Mouse (Mus musculus) liver, embryonic 14.5 days (tissue): ENCODE measurements at regions not wholly inside any gene's neighbourhood (a gene's known extent, or its start where the extent isn't known, plus 50 kb on each side); places are given as distances from the start of the nearest gene placed in this dataset.

ENCODE experiments used
- ATAC-seq: fragments of 200-750 bp; cut with Nextera tagmentation; 2 replicates; pipeline ENCODE4 v1.8.0; 2017; ENCODE audit warnings: moderate number of reproducible peaks, mild to moderate bottlenecking, moderate library complexity; ENCODE audit not compliant: insufficient read depth
- DNase-seq, 3 experiments: peaks; one replicate each; pipeline ENCODE4 v3.0.0-alpha.2; 2012 to 2013; ENCODE audit warnings: low read depth in 3 of 3, low spot score in 3 of 3
- H3K27ac ChIP-seq: fragments of 300-500 bp; sonication (generic); 2 replicates; pipeline ENCODE4 v1.5.1; 2014; ENCODE audit warnings: moderate library complexity, mild to moderate bottlenecking, control low read depth, inconsistent platforms
- H3K27me3 ChIP-seq: fragments of 300-500 bp; sonication (generic); 2 replicates; pipeline ENCODE4 v1.6.1; 2014; ENCODE audit warnings: mild to moderate bottlenecking, low read length, moderate library complexity; ENCODE audit not compliant: control insufficient read depth, insufficient read depth
- H3K36me3 ChIP-seq: fragments of 300-500 bp; sonication (generic); replicated peaks from 2 replicates; pipeline ENCODE4 v1.6.1; 2014; ENCODE audit warnings: low read depth; ENCODE audit not compliant: control insufficient read depth, insufficient read depth
- H3K4me1 ChIP-seq, 2 experiments: fragments of 200-500 bp in 1 of 2; fragments of 300-500 bp in 1 of 2; sonication (generic) in 1 of 2; replicated peaks; 2 replicates each; pipeline ENCODE4 v1.6.1; 2012 to 2014; ENCODE audit warnings: antibody characterized with exemption in 1 of 2, inconsistent platforms in 1 of 2, low read length in 1 of 2; ENCODE audit not compliant: control insufficient read depth in 2 of 2, insufficient read depth in 2 of 2
- H3K4me2 ChIP-seq: fragments of 300-500 bp; sonication (generic); 2 replicates; pipeline ENCODE4 v1.6.1; 2014; ENCODE audit warnings: low read depth, mild to moderate bottlenecking, control low read depth, moderate library complexity
- H3K4me3 ChIP-seq, 2 experiments: fragments of 200-500 bp in 1 of 2; fragments of 300-500 bp in 1 of 2; sonication (generic) in 1 of 2; 2 replicates each; pipeline ENCODE4 v1.5.1; 2012 to 2014; ENCODE audit warnings: low read depth in 2 of 2, low read length in 2 of 2, mild to moderate bottlenecking in 2 of 2, control low read depth in 1 of 2, inconsistent platforms in 1 of 2, moderate library complexity in 1 of 2; ENCODE audit not compliant: insufficient read depth in 1 of 2
- H3K9ac ChIP-seq: fragments of 300-500 bp; sonication (generic); replicated peaks from 2 replicates; pipeline ENCODE4 v1.6.1; 2014; ENCODE audit warnings: mild to moderate bottlenecking, control low read depth, moderate library complexity
- H3K9me3 ChIP-seq: fragments of 300-500 bp; sonication (generic); 2 replicates; pipeline ENCODE4 v1.6.1; 2016; ENCODE audit warnings: low read length, mixed read lengths; ENCODE audit not compliant: control insufficient read depth
- CTCF ChIP-seq: IDR thresholded peaks from 2 replicates; pipeline ENCODE4 v1.5.1; 2016; ENCODE audit warnings: antibody characterized with exemption, low read depth, control low read depth
- EP300 ChIP-seq: IDR thresholded peaks from 2 replicates; pipeline ENCODE4 v1.6.1; 2016; ENCODE audit warnings: antibody characterized with exemption, low read depth
- WGBS: fragments of 180-500 bp; shearing (Covaris S2); extraction: QIAGEN DNeasy Blood & Tissue Kit; methylation state at CpG from one replicate; pipeline ENCODE4 v1.1.7; 2014; ENCODE audit not compliant: insufficient replicate concordance; 5-methylcytosine and 5-hydroxymethylcytosine counted together

DNA sequence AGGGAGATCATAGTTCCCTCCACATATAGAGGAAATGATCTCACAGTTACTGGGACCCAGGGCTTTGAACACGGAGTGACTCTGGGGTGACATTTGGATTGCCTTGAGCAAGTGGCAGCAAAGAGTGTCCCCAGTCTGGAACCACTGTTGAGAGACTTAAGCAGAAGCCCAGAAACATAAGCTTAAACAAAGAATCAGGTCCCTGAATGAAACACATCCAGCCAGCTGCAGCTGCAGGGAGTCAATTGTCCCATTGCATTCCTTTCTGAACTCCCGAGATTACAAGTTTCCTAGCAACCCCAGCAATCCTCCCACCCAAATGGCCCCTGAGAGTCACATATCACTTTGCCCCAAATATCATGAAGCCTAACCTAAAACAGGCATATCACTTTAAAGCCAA is 128.7 kb upstream of the Krtap11-1 start:
- DNase-seq (no peak), ATAC-seq (no peak)
- 15% methylated on average over 2 of the region's 2 CpGs for WGBS
- Histone ChIP-seq H3K36me3 (no peaks in the 10 kb centered on the region), H3K9me3 (no peaks in the 10 kb centered on the region), H3K4me1 (peaks cover 0 to 1% of the 10 kb centered on the region in 2 experiments; a peak in 1 of 4 replicates), H3K27me3 (no peaks in the 10 kb centered on the region), H3K27ac (no peak overlapping the region), H3K4me3 (no peak overlapping the region), H3K9ac (no peak overlapping the region), H3K4me2 (no peak overlapping the region)
- no peak for TF ChIP-seq CTCF
- TF ChIP-seq EP300, result no peak

DNA sequence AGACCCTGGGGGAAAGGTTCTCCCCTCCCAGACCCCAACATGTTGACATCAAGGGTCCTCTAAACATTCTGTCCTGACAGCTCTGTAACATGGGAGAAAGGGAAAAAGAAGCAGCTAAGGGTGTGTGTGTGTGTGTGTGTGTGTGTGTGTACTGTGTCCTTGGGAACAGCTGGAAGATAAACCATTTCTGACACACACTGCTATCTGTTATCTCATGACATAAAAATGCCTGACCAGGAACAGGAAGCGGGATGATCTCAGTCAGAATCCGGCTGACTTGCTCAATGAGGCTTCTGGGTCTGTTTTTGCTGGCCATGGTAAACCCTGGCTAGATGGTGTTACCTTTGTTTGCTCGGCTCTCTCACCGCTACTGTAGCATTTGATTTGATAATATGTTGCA is 124.8 kb upstream of the Krtap11-1 start:
- no peak overlapping the region for H3K4me3 ChIP-seq
- TF ChIP-seq CTCF (no peak), EP300 (no peak)
- H3K9ac ChIP-seq, result no peak overlapping the region
- H3K36me3 ChIP-seq, result no peaks in the 10 kb centered on the region
- peaks cover 0 to 1% of the 10 kb centered on the region in 2 experiments; a peak in 1 of 4 replicates for H3K4me1 ChIP-seq
- no peak for DNase-seq
- no peak for ATAC-seq
- 24% methylated on average over 4 of the region's 4 CpGs for WGBS
- no peak overlapping the region for H3K4me2 ChIP-seq
- H3K9me3 ChIP-seq, result no peaks in the 10 kb centered on the region
- no peak overlapping the region for H3K27ac ChIP-seq
- no peaks in the 10 kb centered on the region for H3K27me3 ChIP-seq

DNA sequence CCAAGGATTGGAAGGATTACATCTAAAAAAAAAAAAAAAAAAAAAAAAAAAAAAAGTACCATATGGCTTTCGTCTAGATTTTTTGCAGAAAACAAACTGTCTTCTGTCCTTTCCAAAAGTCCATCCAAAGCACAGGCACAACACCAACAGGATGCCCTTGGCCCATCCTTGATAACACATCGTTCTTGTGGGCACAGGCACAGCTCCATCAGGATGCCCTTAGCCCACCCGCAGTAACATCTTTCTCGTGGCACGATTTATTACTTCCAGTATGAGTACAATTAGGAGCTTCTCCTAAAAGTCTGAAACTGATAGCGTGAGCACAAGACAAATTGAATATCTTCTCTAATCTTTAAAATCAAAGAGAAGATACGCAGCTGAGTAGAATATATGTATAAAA is 124.4 kb upstream of the Krtap11-1 start:
- H3K9me3 ChIP-seq, result no peaks in the 10 kb centered on the region
- no peak for ATAC-seq
- H3K27ac ChIP-seq, result no peak overlapping the region
- no peak overlapping the region for H3K9ac ChIP-seq
- H3K36me3 ChIP-seq, result no peaks in the 10 kb centered on the region
- 50% methylated on average over 7 of the region's 7 CpGs for WGBS
- DNase-seq, result no peak
- TF ChIP-seq CTCF (no peak), EP300 (no peak)
- no peak overlapping the region for H3K4me3 ChIP-seq
- H3K4me2 ChIP-seq, result no peak overlapping the region
- peaks cover 0 to 1% of the 10 kb centered on the region in 2 experiments; a peak in 1 of 4 replicates for H3K4me1 ChIP-seq
- no peaks in the 10 kb centered on the region for H3K27me3 ChIP-seq

DNA sequence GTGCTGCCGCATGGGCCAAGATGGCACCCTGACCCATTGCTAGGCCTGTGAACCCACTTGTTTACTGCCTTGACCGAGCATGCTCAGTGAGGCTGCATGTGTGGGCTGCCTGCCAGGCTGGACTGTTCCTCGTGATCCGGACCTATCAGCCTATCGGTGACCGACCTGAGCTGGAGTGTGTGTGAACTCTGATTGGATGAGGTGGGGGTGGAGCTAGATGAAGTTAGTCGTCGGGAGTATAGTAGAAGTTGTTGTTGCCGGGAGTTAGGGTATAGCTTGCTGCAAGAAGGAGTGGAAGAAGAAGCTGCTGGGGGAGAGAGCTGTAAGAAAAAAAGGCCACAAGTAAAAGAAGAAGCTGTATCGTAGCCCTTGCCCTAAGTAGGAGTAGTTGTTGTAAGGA is 122.3 kb upstream of the Krtap11-1 start:
- WGBS, result 70% methylated on average over 10 of the region's 10 CpGs
- Histone ChIP-seq H3K4me2 (no peak overlapping the region), H3K4me3 (no peak overlapping the region), H3K4me1 (peaks cover 0 to 1% of the 10 kb centered on the region in 2 experiments; a peak in 1 of 4 replicates), H3K27me3 (no peaks in the 10 kb centered on the region), H3K27ac (no peak overlapping the region), H3K9me3 (no peaks in the 10 kb centered on the region), H3K36me3 (no peaks in the 10 kb centered on the region), H3K9ac (no peak overlapping the region)
- TF ChIP-seq CTCF (no peak), EP300 (no peak)
- DNase-seq, result no peak
- no peak for ATAC-seq

DNA sequence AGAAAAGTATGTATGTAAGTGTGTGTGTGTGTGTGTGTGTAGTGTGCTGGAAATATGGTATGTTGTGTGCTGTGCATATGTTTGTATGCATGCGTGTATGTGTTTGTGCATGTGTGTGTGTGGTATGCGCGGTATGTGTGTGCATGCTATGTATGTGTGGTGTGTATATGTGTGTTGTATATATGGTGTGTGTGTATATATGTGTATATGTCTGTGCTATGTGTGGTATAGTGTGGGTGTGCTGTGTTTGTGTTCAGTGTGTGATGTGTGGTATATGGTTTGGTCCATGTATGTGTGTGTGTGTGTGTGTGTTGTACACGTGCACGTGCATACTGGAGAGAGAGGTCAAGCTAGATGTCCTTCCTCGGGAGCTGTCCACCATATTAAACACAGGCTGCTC is 108.5 kb upstream of the Krtap11-1 start:
- Histone ChIP-seq H3K36me3 (no peaks in the 10 kb centered on the region), H3K27ac (no peak overlapping the region), H3K9me3 (no peaks in the 10 kb centered on the region), H3K4me3 (no peak overlapping the region), H3K9ac (no peak overlapping the region), H3K27me3 (no peaks in the 10 kb centered on the region), H3K4me2 (no peak overlapping the region), H3K4me1 (peaks cover 0 to 4% of the 10 kb centered on the region in 2 experiments; a peak in 2 of 4 replicates)
- no peak for DNase-seq
- TF ChIP-seq CTCF (no peak), EP300 (no peak)
- no peak for ATAC-seq
- 84% methylated on average over 6 of the region's 6 CpGs for WGBS
